Mouse (Mus musculus): ENCODE measurements at regions not wholly inside any gene's neighbourhood (a gene's known extent, or its start where the extent isn't known, plus 50 kb on each side); places are given as distances from the start of the nearest gene placed in this dataset.

DNA sequence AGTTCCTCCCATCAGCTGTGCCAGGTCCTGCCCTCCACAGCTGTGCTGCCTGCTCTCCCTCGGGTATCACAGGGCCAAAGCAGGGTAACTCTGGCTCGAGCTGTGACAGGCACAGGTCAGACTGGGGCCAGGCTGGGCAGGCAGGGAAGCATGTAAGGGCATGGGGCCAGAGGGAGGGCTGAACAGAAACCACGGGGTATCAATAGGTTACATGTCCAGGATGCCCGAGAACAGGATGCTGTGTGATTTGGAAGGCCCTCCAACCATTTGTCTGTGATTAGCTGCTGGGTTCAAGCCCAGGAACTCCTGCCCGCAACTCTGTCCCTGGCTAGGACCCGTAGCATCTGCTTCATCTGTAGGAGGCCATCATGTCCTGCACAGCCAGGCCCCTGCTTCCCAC lies 391.9 kb downstream of the Fam19a5 start:
- Histone ChIP-seq H3K27me3 (no peaks in the 10 kb centered on the region), H3K36me3 (no peaks in the 10 kb centered on the region), H3K4me3 (no peak overlapping the region), H3K9ac (no peak overlapping the region), H3K4me2 (no peak overlapping the region), H3K9me3 (no peaks in the 10 kb centered on the region), H3K27ac (no peak overlapping the region), H3K4me1 (no peaks in the 10 kb centered on the region)
- 69% methylated on average over 6 of the region's 6 CpGs for WGBS
- no peak for ATAC-seq (ENCODE audit: insufficient number of reproducible peaks, low FRiP score, low TSS enrichment, low read depth)

DNA sequence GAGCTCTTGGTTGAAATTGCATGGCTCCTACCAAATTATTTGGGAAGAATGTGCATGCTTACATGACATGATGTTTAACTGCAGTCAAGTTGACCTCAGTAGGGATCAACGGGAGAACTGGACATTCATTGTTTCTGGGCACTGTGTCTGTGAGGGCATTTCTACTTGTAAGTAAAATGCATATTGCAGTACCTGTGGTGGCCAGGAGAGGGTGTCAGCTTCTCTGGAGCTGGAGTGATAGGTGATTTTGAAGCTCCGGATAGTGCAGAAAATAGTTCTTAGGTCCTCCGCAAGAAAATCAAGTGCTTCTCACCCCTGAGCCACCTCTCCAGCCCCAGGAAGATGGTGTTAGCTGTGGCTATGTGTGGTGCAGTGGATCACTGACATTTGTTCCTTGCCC lies 396.7 kb downstream of the Fam19a5 start:
- no peak overlapping the region for H3K4me3 ChIP-seq
- no peaks in the 10 kb centered on the region for H3K36me3 ChIP-seq
- no peaks in the 10 kb centered on the region for H3K9me3 ChIP-seq
- no peak overlapping the region for H3K9ac ChIP-seq
- WGBS = 61% methylated on average over 3 of the region's 3 CpGs
- no peak overlapping the region for H3K27ac ChIP-seq
- no peaks in the 10 kb centered on the region for H3K4me1 ChIP-seq
- ATAC-seq (ENCODE audit: insufficient number of reproducible peaks, low FRiP score, low TSS enrichment, low read depth) = no peak
- no peaks in the 10 kb centered on the region for H3K27me3 ChIP-seq
- H3K4me2 ChIP-seq = no peak overlapping the region

DNA sequence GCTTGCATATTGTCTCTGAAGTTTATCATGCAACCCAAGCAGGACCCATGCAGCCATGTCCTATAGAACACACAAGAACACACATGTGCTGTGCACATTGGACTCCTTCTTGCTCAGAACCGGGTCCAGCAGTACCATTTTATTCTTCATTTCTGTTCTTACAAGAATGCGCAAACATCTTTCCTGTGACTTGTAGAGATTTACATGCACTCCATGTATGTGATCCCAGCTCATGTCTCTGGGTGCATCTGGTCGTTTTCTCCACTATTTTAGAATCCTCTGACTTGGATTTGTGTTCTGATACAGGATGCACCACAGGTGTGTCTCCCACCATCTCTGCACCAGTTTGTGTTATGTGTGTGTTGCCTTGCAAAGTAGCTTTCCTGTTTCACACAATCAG lies 408.4 kb downstream of the Fam19a5 start:
- no peak for ATAC-seq (ENCODE audit: insufficient number of reproducible peaks, low FRiP score, low TSS enrichment, low read depth)
- Histone ChIP-seq H3K4me3 (no peak overlapping the region), H3K4me1 (no peaks in the 10 kb centered on the region), H3K9ac (no peak overlapping the region), H3K36me3 (no peaks in the 10 kb centered on the region), H3K27me3 (no peaks in the 10 kb centered on the region), H3K9me3 (no peaks in the 10 kb centered on the region), H3K4me2 (no peak overlapping the region), H3K27ac (no peak overlapping the region)
- 71% methylated on average over 3 of the region's 3 CpGs for WGBS

DNA sequence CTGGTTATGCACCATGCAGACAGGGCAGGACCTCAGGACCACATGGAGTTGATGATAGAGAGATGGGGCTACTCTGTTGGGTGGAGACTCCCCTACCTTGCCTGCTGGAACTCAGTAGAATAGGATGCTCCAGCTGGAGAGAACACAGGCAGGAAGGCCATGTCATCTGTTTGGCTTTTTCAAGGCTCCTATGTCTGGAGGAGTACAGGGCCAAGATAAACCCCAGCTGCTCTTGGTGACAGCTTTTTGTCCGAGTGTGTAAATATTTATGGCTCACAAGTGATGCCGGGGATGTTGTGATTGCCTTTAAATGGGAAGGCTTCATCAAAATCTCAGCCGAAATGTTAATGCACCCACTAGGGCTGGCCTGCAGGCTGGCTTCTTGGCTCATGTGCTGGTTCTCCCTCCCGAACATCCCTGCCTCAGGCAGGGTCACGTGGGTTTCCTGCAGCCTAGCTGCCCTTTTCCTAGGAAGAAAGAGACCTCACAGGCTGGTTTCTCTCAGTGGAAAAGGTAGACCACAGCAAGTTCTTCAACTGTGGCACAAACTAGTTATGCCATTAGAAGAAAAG lies 411.7 kb downstream of the Fam19a5 start:
- no peaks in the 10 kb centered on the region for H3K27me3 ChIP-seq
- no peaks in the 10 kb centered on the region for H3K9me3 ChIP-seq
- no peak overlapping the region for H3K4me3 ChIP-seq
- no peaks in the 10 kb centered on the region for H3K36me3 ChIP-seq
- H3K9ac ChIP-seq = no peak overlapping the region
- H3K4me1 ChIP-seq = no peaks in the 10 kb centered on the region
- no peak for ATAC-seq (ENCODE audit: insufficient number of reproducible peaks, low FRiP score, low TSS enrichment, low read depth)
- H3K4me2 ChIP-seq = no peak overlapping the region
- WGBS = 60% methylated on average over 5 of the region's 5 CpGs
- no peak overlapping the region for H3K27ac ChIP-seq

DNA sequence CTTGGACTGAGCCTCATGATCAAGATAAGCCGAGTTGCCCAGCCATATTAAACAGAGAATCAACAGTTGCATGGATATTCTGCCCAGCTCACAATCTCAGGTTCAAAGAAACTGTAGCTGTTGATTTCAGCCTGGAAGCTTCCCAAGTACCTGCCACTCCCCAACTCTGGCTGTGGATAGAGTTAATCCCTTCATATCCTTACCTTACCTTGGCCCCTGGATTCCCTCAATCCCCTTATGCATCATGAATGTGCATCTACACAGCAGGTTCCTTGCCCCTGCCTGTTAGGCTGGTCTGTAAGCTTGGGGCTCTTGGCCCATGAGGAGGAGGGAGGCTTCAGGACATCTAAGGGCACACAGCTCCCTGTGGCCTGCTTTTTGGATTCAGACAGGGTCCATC lies 414.8 kb downstream of the Fam19a5 start:
- H3K9me3 ChIP-seq = no peaks in the 10 kb centered on the region
- 62% methylated on average over 1 of the region's 1 CpGs for WGBS

DNA sequence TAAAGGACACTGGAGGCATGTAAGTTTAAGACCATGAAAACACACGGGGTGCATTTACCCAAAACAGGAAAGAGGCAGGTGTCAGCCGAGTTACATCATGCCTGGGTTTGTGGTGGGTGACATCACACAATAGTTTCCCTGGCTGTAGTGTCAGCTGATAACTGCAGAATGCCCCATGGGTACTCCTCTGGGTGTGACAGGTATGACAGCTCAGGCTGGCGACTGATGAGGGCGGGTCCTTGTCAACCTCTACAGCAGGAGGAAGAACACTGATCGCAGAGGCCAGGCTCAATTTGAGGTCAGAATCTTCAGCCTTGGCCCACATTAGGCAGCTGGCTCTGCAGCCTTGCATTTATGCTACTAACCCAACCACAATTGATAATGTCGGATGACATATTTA lies 428.5 kb downstream of the Fam19a5 start:
- no peak overlapping the region for H3K4me2 ChIP-seq
- 78% methylated on average over 6 of the region's 6 CpGs for WGBS
- H3K9me3 ChIP-seq = no peaks in the 10 kb centered on the region
- H3K4me3 ChIP-seq = no peak overlapping the region
- no peak overlapping the region for H3K27ac ChIP-seq
- no peaks in the 10 kb centered on the region for H3K36me3 ChIP-seq
- H3K9ac ChIP-seq = no peak overlapping the region
- H3K27me3 ChIP-seq = no peaks in the 10 kb centered on the region
- ATAC-seq (ENCODE audit: insufficient number of reproducible peaks, low FRiP score, low TSS enrichment, low read depth) = no peak
- no peaks in the 10 kb centered on the region for H3K4me1 ChIP-seq

More for the DNA sequence above, 414.8 kb downstream of the Fam19a5 start:
- Histone ChIP-seq H3K4me3 (no peak overlapping the region), H3K4me2 (no peak overlapping the region), H3K36me3 (no peaks in the 10 kb centered on the region), H3K27ac (no peak overlapping the region), H3K4me1 (no peaks in the 10 kb centered on the region), H3K9ac (no peak overlapping the region), H3K27me3 (no peaks in the 10 kb centered on the region)
- no peak for ATAC-seq (ENCODE audit: insufficient number of reproducible peaks, low FRiP score, low TSS enrichment, low read depth)

DNA sequence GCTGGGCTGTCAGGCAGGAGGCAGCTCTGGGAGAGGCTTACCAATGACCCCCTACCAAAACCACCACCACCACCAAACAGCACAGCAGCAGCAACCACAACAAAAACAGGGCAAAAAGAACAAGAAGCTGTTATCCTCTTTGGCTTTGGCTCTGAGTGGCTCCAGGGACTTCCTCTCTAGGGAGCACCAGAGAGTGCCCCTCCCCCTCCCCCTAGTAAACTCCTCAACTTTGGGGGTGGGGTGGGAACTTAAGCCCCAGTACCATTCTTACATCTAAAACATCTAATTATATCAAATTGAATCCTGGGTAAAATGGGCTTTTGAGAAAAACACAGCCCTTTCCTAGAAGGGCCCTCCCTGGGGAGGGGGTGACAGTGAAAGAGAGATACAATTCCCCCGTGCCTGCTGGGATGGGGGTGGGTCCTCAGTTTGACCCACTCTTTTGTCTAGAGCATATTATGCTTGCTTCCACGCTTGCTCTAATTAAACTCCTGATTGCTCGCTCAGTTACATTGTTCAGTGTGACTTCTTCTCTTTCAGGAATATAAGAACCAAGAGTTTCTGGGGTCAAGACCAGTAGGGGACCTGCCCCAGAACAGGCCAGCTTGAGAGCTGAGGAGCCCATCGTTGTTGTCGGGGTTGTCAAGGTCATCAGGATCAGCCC lies 443.4 kb downstream of the Fam19a5 start:
- WGBS = 41% methylated on average over 5 of the region's 5 CpGs
- ATAC-seq (ENCODE audit: insufficient number of reproducible peaks, low FRiP score, low TSS enrichment, low read depth) = no peak
- no peaks in the 10 kb centered on the region for H3K27me3 ChIP-seq

DNA sequence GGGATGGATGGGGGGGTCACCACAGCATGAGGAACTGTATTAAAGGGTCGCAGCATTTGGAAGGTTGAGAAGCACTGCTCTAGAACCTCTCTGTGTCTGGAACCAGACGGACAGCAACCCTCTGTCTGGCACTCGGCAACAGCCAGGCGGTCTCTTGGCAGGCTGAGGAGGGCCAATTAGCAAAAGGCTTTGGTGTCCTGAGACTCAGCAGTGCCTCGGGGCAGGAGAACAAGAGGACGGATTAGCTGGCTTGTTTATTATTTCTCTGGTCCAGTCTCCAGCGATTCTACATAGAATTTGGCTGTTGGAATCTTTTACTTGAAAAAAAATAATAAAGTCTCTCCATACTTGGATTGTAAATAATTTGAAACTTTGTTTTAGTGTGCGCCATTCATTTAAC lies 450.4 kb downstream of the Fam19a5 start:
- Histone ChIP-seq H3K36me3 (no peaks in the 10 kb centered on the region), H3K27ac (no peak overlapping the region), H3K4me3 (no peak overlapping the region), H3K9ac (no peak overlapping the region), H3K9me3 (no peaks in the 10 kb centered on the region), H3K4me2 (no peak overlapping the region), H3K4me1 (no peaks in the 10 kb centered on the region), H3K27me3 (0 out of 2 replicates have a peak, but pooled peaks cover 2% of the 10 kb centered on the region)
- WGBS = 40% methylated on average over 8 of the region's 8 CpGs
- ATAC-seq (ENCODE audit: insufficient number of reproducible peaks, low FRiP score, low TSS enrichment, low read depth) = no peak

More for the DNA sequence above, 443.4 kb downstream of the Fam19a5 start:
- no peaks in the 10 kb centered on the region for H3K9me3 ChIP-seq
- no peaks in the 10 kb centered on the region for H3K4me1 ChIP-seq
- H3K27ac ChIP-seq = no peak overlapping the region
- no peak overlapping the region for H3K9ac ChIP-seq
- H3K4me2 ChIP-seq = no peak overlapping the region
- H3K36me3 ChIP-seq = no peaks in the 10 kb centered on the region
- no peak overlapping the region for H3K4me3 ChIP-seq

DNA sequence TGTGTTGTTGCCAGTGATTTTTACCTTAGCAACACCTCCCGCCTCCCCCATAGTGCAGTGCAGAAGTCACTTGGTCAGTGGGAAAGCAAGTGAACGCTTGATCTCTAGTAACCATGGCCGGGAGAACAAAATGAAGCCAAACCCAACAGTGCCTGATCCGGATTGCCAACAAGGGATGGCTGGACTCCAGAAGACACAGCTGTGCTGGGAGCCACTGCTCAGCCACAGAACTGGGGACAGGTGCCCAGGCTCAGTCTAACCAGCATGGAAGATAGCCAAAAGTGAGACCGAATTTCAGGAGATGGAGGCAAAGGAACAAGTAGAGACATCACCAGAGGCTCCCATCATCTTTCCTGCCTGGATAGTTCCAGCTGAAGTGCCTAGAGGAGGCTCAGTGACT lies 473.0 kb downstream of the Fam19a5 start:
- WGBS = 74% methylated on average over 5 of the region's 5 CpGs
- Histone ChIP-seq H3K27ac (no peak overlapping the region), H3K4me1 (no peaks in the 10 kb centered on the region), H3K4me3 (no peak overlapping the region), H3K36me3 (no peaks in the 10 kb centered on the region), H3K9ac (no peak overlapping the region), H3K9me3 (no peaks in the 10 kb centered on the region), H3K4me2 (no peak overlapping the region), H3K27me3 (no peaks in the 10 kb centered on the region)
- ATAC-seq (ENCODE audit: insufficient number of reproducible peaks, low FRiP score, low TSS enrichment, low read depth) = no peak

DNA sequence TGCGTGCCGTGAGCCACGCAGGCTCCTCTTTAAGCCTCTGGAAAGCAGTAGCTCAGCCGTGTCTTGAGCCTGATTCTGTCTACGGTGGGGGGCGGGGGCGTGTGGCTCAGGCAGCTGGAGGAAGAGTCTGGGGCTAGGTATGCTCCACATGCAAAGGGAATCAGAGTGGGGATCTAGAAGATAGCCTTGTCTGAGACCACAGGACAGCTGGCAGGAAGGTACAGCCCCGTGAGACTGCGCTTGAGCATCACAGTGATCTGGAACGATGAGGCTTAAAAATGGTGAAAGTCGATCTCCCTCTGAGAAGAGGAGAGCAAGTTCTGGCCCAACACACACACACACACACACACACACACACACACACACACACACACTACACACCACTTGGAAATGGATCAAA lies 488.7 kb downstream of the Fam19a5 start:
- WGBS = 82% methylated on average over 11 of the region's 11 CpGs

DNA sequence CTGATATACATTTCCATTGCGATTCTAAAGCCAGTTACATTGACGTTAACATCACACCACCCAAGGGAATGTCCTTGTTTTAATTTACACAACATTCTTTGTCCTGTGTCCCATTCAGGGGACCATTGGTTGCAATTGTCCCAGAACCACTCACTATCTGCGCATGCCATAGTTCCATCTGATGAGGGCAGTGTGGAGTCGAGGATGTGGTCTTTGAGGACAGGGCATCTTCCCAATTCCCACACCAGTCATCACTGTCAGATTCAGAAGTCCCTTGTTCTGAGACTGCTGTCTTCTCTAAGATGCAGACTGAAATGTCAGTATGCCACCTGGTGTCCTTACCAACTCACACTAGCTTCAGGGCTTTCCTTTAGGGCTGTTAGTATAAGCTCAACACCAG lies 489.6 kb downstream of the Fam19a5 start:
- H3K4me3 ChIP-seq = no peak overlapping the region
- no peaks in the 10 kb centered on the region for H3K4me1 ChIP-seq
- no peak overlapping the region for H3K27ac ChIP-seq
- H3K9me3 ChIP-seq = no peaks in the 10 kb centered on the region
- no peak overlapping the region for H3K4me2 ChIP-seq
- no peaks in the 10 kb centered on the region for H3K27me3 ChIP-seq
- WGBS = 69% methylated on average over 4 of the region's 4 CpGs
- H3K9ac ChIP-seq = no peak overlapping the region
- no peak for ATAC-seq (ENCODE audit: insufficient number of reproducible peaks, low FRiP score, low TSS enrichment, low read depth)
- no peaks in the 10 kb centered on the region for H3K36me3 ChIP-seq

More for the DNA sequence above, 488.7 kb downstream of the Fam19a5 start:
- no peaks in the 10 kb centered on the region for H3K36me3 ChIP-seq
- H3K9ac ChIP-seq = no peak overlapping the region
- H3K9me3 ChIP-seq = no peaks in the 10 kb centered on the region
- no peaks in the 10 kb centered on the region for H3K4me1 ChIP-seq
- no peak overlapping the region for H3K4me3 ChIP-seq
- H3K27me3 ChIP-seq = no peaks in the 10 kb centered on the region
- no peak overlapping the region for H3K27ac ChIP-seq
- no peak overlapping the region for H3K4me2 ChIP-seq
- ATAC-seq (ENCODE audit: insufficient number of reproducible peaks, low FRiP score, low TSS enrichment, low read depth) = no peak

DNA sequence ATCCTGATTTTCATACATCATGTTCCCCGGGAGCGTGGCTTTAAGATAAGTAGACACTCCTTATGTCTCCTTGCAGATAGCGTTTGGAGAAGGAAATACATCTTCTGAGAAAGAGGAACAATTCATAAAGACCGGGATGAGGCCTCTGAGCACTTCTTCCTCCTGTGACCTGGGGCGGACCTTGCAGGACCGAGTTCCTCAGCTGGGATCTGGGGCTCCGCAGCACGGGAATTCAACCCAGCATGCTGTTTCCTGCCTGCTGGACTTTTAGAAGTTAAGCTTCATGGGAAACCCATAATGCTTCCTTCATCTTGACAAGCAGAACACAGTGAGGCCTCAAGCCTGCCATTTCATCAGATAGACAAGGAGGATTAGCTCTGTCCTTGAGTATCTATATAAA lies 491.4 kb downstream of the Fam19a5 start:
- 69% methylated on average over 8 of the region's 8 CpGs for whole genome bisulfite sequencing
- no peaks in the 10 kb centered on the region for H3K4me1 ChIP-seq
- H3K9me3 ChIP-seq = no peaks in the 10 kb centered on the region
- no peak for ATAC-seq (ENCODE audit: insufficient number of reproducible peaks, low FRiP score, low TSS enrichment, low read depth)
- H3K27ac ChIP-seq = no peak overlapping the region
- no peak overlapping the region for H3K4me3 ChIP-seq
- H3K27me3 ChIP-seq = no peaks in the 10 kb centered on the region
- no peak overlapping the region for H3K9ac ChIP-seq
- no peak overlapping the region for H3K4me2 ChIP-seq
- no peaks in the 10 kb centered on the region for H3K36me3 ChIP-seq
